Mouse (Mus musculus) A20 (cell line): ENCODE measurements around the gene Morn5.
A peak's percentile ranks its signal among the peaks of the same experiment; 100 is the strongest.

Experiments
- DNase-seq: peaks from one replicate; pipeline ENCODE4 v3.0.0-alpha.2; 2011; ENCODE audit warnings: low read depth, low spot score

Morn5 gene

GRCm38 (mm10) chr2:36048748-36049566 lies at the start of gene Morn5, which contains the start of gene Ndufa8:
TSS of gene Morn5 (plus strand) at chr2:36049458.
TSS of gene Ndufa8 (minus strand) at chr2:36049406.
- peak; percentile 97 for DNase-seq

- DNase-seq = no peak
These were observed 48.9 kb upstream of the Morn5 start for GRCm38 (mm10) chr2:36000390-36000789.

- no peak for DNase-seq
These were observed 47.1 kb upstream of the Morn5 start for GRCm38 (mm10) chr2:36002188-36002587.

- DNase-seq = peak; percentile 52
These were observed 41.2 kb upstream of the Morn5 start for GRCm38 (mm10) chr2:36008071-36008470.

GRCm38 (mm10) chr2:36009386-36009785 lies 39.9 kb upstream of the Morn5 start:
- DNase-seq = peak; percentile 76

- no peak for DNase-seq
These were observed 38.7 kb upstream of the Morn5 start for GRCm38 (mm10) chr2:36010579-36010978.

- DNase-seq = no peak
These were observed 37.9 kb upstream of the Morn5 start for GRCm38 (mm10) chr2:36011331-36011825.

GRCm38 (mm10) chr2:36013010-36013409 lies 36.2 kb upstream of the Morn5 start:
- DNase-seq = no peak

- peak; percentile 85 for DNase-seq
These were observed 27.7 kb upstream of the Morn5 start for GRCm38 (mm10) chr2:36021385-36022159.

GRCm38 (mm10) chr2:36023291-36023690 lies 26.0 kb upstream of the Morn5 start:
- DNase-seq = no peak

GRCm38 (mm10) chr2:36032884-36033283 lies 16.4 kb upstream of the Morn5 start:
- DNase-seq = no peak

- DNase-seq = no peak
These were observed 15.3 kb upstream of the Morn5 start for GRCm38 (mm10) chr2:36033966-36034365.

- no peak for DNase-seq
These were observed 14.4 kb upstream of the Morn5 start for GRCm38 (mm10) chr2:36034898-36035297.

GRCm38 (mm10) chr2:36035413-36036081 lies 13.7 kb upstream of the Morn5 start:
- DNase-seq = no peak

- DNase-seq = no peak
These were observed 9.8 kb upstream of the Morn5 start for GRCm38 (mm10) chr2:36039297-36039985.

- DNase-seq = peak; percentile 45
These were observed 8.4 kb upstream of the Morn5 start for GRCm38 (mm10) chr2:36040872-36041271.

- peak; percentile 37 for DNase-seq
These were observed 1.1 kb upstream of the Morn5 start for GRCm38 (mm10) chr2:36048164-36048563.

GRCm38 (mm10) chr2:36049567-36049954 lies 303 bp downstream of the Morn5 start:
- DNase-seq = no peak

GRCm38 (mm10) chr2:36053249-36053648 lies 4.0 kb downstream of the Morn5 start:
- DNase-seq = no peak

GRCm38 (mm10) chr2:36056248-36056647 lies 7.0 kb downstream of the Morn5 start:
- DNase-seq = no peak

GRCm38 (mm10) chr2:36061409-36061808 lies 12.2 kb downstream of the Morn5 start:
- no peak for DNase-seq
